Mouse (Mus musculus): ENCODE results near the gene Ep300. TPM values are rescaled to one million over a fixed set of nuclear protein-coding genes. Genes with fewer than 3 reads are reported as not detected.

Ep300 gene
- 24.5 and 27.6 TPM in 2 replicates for polyA plus RNA-seq (2014; fragmentation: Nextera tagmentation; extraction: Ambion mirVana)

DNA sequence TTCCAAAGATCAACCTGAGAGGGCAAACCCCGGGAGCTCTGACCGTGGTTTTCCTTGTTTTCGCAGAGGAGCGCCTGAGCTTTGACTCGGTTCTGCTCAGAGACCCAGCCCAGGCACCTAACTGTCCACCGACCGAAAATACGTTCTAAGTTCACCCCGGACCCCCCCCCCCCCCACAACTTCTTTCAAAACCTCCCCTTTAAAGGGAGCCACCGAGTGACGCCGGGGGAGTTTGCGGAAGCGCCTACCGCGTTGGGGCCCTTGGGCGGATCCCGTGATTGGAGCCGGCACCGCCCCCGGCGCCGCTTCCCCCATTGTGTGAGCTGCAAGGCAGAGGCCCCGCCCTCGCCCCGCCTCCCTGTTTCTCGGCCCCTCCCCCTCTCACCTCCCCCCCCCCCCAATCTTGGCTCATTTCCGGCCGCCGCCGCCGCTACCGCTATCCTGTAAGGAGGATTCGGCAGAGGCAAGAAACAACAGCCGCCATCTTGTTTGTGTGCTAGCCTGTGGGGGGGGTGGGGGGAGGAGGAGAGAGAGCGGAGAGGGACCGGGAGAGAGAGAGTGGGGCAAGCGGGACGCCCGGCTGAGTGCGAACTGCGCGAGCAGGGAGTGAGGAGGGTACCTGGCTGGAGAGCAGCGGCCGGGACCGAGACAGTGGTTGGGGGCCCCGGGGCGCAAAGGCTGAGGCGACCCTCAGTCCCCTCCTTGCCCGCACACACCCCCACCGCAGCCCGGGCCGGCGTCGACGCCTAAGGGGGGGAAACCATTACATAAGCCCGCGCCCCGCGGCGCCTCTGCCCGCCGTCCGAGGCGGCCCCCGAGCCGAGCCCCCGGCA is at the start of gene Ep300:
Ep300 (plus strand) TSS at position 439 of the 833 bp plus-strand sequence.
- Histone ChIP-seq H3K27ac (replicated peaks; ENCODE audit: low read depth, low read length) (peak within 1 kb of the TSS; percentile 100), H3K36me3 (ENCODE audit: control insufficient read depth, insufficient read depth, low read length) (peaks cover 2% of the 10 kb centered on the region), H3K27me3 (ENCODE audit: control insufficient read depth, insufficient read depth, low read length) (no peaks in the 10 kb centered on the region), H3K4me1 (ENCODE audit: control insufficient read depth, insufficient read depth, low read length) (0 out of 2 replicates have a peak, but pooled peaks cover 2% of the 10 kb centered on the region), H3K4me2 (ENCODE audit: low read depth, severe bottlenecking) (peak within 1 kb of the TSS; percentile 70), H3K9me3 (ENCODE audit: control insufficient read depth, low read length) (no peaks in the 10 kb centered on the region), H3K4me3 (ENCODE audit: low read depth, low read length) (peak within 1 kb of the TSS; percentile 98), H3K9ac (ENCODE audit: low read length) (peak within 1 kb of the TSS; percentile 100)
- DNase-seq (ENCODE audit: low spot score) (peak; percentile 98), ATAC-seq (ENCODE audit: insufficient number of reproducible peaks, low FRiP score, low TSS enrichment, low read depth) (peak; percentile 92)
- WGBS, result 0% methylated on average over 64 of the region's 68 CpGs

- Histone ChIP-seq H3K9me3 (ENCODE audit: control insufficient read depth, low read length) (no peaks in the 10 kb centered on the region), H3K4me3 (ENCODE audit: low read depth, low read length) (no peak overlapping the region), H3K36me3 (ENCODE audit: control insufficient read depth, insufficient read depth, low read length) (no peaks in the 10 kb centered on the region), H3K4me2 (ENCODE audit: low read depth, severe bottlenecking) (no peak overlapping the region), H3K9ac (ENCODE audit: low read length) (no peak overlapping the region), H3K27ac (replicated peaks; ENCODE audit: low read depth, low read length) (no peak overlapping the region), H3K4me1 (ENCODE audit: control insufficient read depth, insufficient read depth, low read length) (no peaks in the 10 kb centered on the region), H3K27me3 (ENCODE audit: control insufficient read depth, insufficient read depth, low read length) (no peaks in the 10 kb centered on the region)
- no peak for ATAC-seq (ENCODE audit: insufficient number of reproducible peaks, low FRiP score, low TSS enrichment, low read depth)
- no peak for DNase-seq (ENCODE audit: low spot score)
- 65% methylated on average over 9 of the region's 9 CpGs for WGBS
Measured at GRCm38 (mm10) chr15:81535881-81536351, 49.2 kb upstream of the Ep300 start.

GRCm38 (mm10) chr15:81538149-81538548 is 47.0 kb upstream of the Ep300 start:
- ATAC-seq (ENCODE audit: insufficient number of reproducible peaks, low FRiP score, low TSS enrichment, low read depth) (no peak), DNase-seq (ENCODE audit: low spot score) (no peak)
- H3K36me3 ChIP-seq (ENCODE audit: control insufficient read depth, insufficient read depth, low read length), result no peaks in the 10 kb centered on the region
- H3K27ac ChIP-seq (replicated peaks; ENCODE audit: low read depth, low read length), result no peak overlapping the region
- no peaks in the 10 kb centered on the region for H3K27me3 ChIP-seq (ENCODE audit: control insufficient read depth, insufficient read depth, low read length)
- no peaks in the 10 kb centered on the region for H3K9me3 ChIP-seq (ENCODE audit: control insufficient read depth, low read length)
- no peak overlapping the region for H3K4me2 ChIP-seq (ENCODE audit: low read depth, severe bottlenecking)
- no peak overlapping the region for H3K9ac ChIP-seq (ENCODE audit: low read length)
- no peak overlapping the region for H3K4me3 ChIP-seq (ENCODE audit: low read depth, low read length)
- WGBS, result 81% methylated on average over 4 of the region's 4 CpGs
- no peaks in the 10 kb centered on the region for H3K4me1 ChIP-seq (ENCODE audit: control insufficient read depth, insufficient read depth, low read length)

DNA sequence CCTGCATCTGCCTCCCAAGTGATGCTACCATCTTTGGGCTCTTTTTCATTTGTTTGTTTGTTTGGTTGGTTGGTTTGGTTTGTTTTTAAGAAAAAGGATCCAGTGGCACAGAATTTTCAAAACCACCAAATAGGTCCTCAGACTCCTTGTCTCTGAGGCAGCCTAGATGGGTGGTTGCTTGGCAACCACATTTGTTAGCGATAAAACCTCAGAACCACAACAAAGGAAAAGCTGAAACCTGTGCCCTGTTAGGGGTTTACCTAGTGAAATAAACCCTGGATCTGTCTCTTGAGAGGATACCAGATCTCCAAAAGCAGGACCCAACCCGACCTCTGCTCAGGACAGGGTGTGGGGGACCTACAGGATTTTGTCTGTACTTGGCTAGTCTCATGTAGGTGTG is 45.6 kb upstream of the Ep300 start:
- Histone ChIP-seq H3K36me3 (ENCODE audit: control insufficient read depth, insufficient read depth, low read length) (no peaks in the 10 kb centered on the region), H3K9me3 (ENCODE audit: control insufficient read depth, low read length) (no peaks in the 10 kb centered on the region), H3K4me1 (ENCODE audit: control insufficient read depth, insufficient read depth, low read length) (no peaks in the 10 kb centered on the region), H3K27ac (replicated peaks; ENCODE audit: low read depth, low read length) (no peak overlapping the region), H3K4me3 (ENCODE audit: low read depth, low read length) (no peak overlapping the region), H3K9ac (ENCODE audit: low read length) (no peak overlapping the region), H3K4me2 (ENCODE audit: low read depth, severe bottlenecking) (no peak overlapping the region), H3K27me3 (ENCODE audit: control insufficient read depth, insufficient read depth, low read length) (no peaks in the 10 kb centered on the region)
- DNase-seq (ENCODE audit: low spot score), result no peak
- ATAC-seq (ENCODE audit: insufficient number of reproducible peaks, low FRiP score, low TSS enrichment, low read depth), result no peak
- WGBS, result 80% methylated on average over 2 of the region's 2 CpGs

DNA sequence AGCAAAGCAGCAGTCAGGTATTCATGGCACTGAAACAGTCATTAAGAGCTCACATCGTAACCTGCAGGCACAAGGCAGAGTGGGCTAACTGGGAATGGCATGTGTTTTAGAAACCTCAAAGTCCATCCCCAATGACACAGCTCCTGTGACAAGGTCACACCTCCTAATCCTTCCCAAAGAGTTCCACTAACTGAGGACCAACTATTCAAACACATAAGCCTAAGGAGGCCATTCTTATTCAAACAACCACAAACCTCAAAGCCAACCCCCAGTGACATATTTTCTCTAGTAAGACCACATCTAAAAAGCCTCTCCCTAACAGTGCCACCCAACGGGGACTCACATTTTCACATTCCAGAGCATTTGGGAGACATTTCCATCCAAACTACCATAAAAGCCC is 40.2 kb upstream of the Ep300 start:
- Histone ChIP-seq H3K27ac (replicated peaks; ENCODE audit: low read depth, low read length) (no peak overlapping the region), H3K27me3 (ENCODE audit: control insufficient read depth, insufficient read depth, low read length) (no peaks in the 10 kb centered on the region), H3K4me3 (ENCODE audit: low read depth, low read length) (no peak overlapping the region), H3K9me3 (ENCODE audit: control insufficient read depth, low read length) (no peaks in the 10 kb centered on the region), H3K4me2 (ENCODE audit: low read depth, severe bottlenecking) (no peak overlapping the region), H3K4me1 (ENCODE audit: control insufficient read depth, insufficient read depth, low read length) (no peaks in the 10 kb centered on the region), H3K9ac (ENCODE audit: low read length) (no peak overlapping the region), H3K36me3 (ENCODE audit: control insufficient read depth, insufficient read depth, low read length) (no peaks in the 10 kb centered on the region)
- WGBS, result 87% methylated on average over 2 of the region's 2 CpGs
- no peak for DNase-seq (ENCODE audit: low spot score)
- ATAC-seq (ENCODE audit: insufficient number of reproducible peaks, low FRiP score, low TSS enrichment, low read depth), result no peak

DNA sequence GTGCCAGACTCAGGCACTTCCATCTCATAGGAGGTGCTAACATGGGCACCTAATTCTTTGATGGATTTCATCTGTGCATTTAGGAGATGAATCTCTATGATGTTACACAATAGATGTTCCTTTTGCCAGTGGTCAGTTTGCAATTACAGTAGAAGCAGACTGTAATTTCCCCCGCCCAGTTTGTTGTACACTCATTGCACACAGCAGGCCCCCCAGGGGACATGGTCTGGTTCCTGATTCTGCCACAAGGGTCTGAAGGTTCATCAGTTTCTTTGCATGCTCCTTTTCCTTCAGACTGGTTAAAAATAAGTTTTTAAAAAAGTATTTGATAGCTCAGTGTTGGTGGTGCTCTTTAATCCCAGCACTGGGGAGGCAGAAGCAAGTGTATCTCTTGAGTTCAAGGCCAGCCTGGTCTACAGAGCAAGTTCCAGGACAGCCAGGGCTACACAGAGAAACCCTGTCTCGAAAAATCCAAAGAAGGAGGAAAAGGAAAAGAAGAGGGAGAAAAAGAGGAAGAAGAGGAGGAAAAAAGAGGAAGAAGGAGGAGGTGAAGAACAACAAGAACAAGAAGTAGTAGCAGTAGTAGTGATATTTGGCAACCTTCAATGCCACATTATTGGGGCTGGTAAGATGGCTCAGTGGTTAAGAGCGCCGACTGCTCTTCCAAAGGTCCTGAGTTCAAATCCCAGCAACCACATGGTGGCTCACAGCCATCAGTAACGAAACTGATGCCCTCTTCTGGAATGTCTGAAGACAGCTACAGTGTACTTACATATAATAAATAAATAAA is 39.6 kb upstream of the Ep300 start:
- H3K27me3 ChIP-seq (ENCODE audit: control insufficient read depth, insufficient read depth, low read length), result no peaks in the 10 kb centered on the region
- ATAC-seq (ENCODE audit: insufficient number of reproducible peaks, low FRiP score, low TSS enrichment, low read depth) (no peak), DNase-seq (ENCODE audit: low spot score) (no peak)
- H3K4me2 ChIP-seq (ENCODE audit: low read depth, severe bottlenecking), result no peak overlapping the region
- no peak overlapping the region for H3K9ac ChIP-seq (ENCODE audit: low read length)
- 79% methylated on average over 5 of the region's 5 CpGs for WGBS
- H3K4me3 ChIP-seq (ENCODE audit: low read depth, low read length), result no peak overlapping the region
- H3K27ac ChIP-seq (replicated peaks; ENCODE audit: low read depth, low read length), result no peak overlapping the region
- no peaks in the 10 kb centered on the region for H3K4me1 ChIP-seq (ENCODE audit: control insufficient read depth, insufficient read depth, low read length)
- no peaks in the 10 kb centered on the region for H3K9me3 ChIP-seq (ENCODE audit: control insufficient read depth, low read length)
- H3K36me3 ChIP-seq (ENCODE audit: control insufficient read depth, insufficient read depth, low read length), result no peaks in the 10 kb centered on the region

- no peak overlapping the region for H3K4me2 ChIP-seq (ENCODE audit: low read depth, severe bottlenecking)
- no peak for ATAC-seq (ENCODE audit: insufficient number of reproducible peaks, low FRiP score, low TSS enrichment, low read depth)
Measured at GRCm38 (mm10) chr15:81553455-81553854, 31.7 kb upstream of the Ep300 start.

GRCm38 (mm10) chr15:81554558-81555297 is 30.4 kb upstream of the Ep300 start:
- Histone ChIP-seq H3K4me2 (ENCODE audit: low read depth, severe bottlenecking) (no peak overlapping the region), H3K9me3 (ENCODE audit: control insufficient read depth, low read length) (no peaks in the 10 kb centered on the region), H3K4me3 (ENCODE audit: low read depth, low read length) (no peak overlapping the region), H3K27ac (replicated peaks; ENCODE audit: low read depth, low read length) (no peak overlapping the region), H3K27me3 (ENCODE audit: control insufficient read depth, insufficient read depth, low read length) (no peaks in the 10 kb centered on the region), H3K36me3 (ENCODE audit: control insufficient read depth, insufficient read depth, low read length) (no peaks in the 10 kb centered on the region), H3K4me1 (ENCODE audit: control insufficient read depth, insufficient read depth, low read length) (peaks cover 5% of the 10 kb centered on the region; the same call in 1 of the 2 replicates), H3K9ac (ENCODE audit: low read length) (no peak overlapping the region)
- peak; percentile 63 for DNase-seq (ENCODE audit: low spot score)
- ATAC-seq (ENCODE audit: insufficient number of reproducible peaks, low FRiP score, low TSS enrichment, low read depth), result no peak
- 36% methylated on average over 18 of the region's 18 CpGs for WGBS

More at GRCm38 (mm10) chr15:81553455-81553854, 31.7 kb upstream of the Ep300 start:
- Histone ChIP-seq H3K27ac (replicated peaks; ENCODE audit: low read depth, low read length) (no peak overlapping the region), H3K4me1 (ENCODE audit: control insufficient read depth, insufficient read depth, low read length) (peaks cover 5% of the 10 kb centered on the region; the same call in 1 of the 2 replicates), H3K36me3 (ENCODE audit: control insufficient read depth, insufficient read depth, low read length) (no peaks in the 10 kb centered on the region), H3K9ac (ENCODE audit: low read length) (no peak overlapping the region), H3K9me3 (ENCODE audit: control insufficient read depth, low read length) (no peaks in the 10 kb centered on the region), H3K4me3 (ENCODE audit: low read depth, low read length) (no peak overlapping the region), H3K27me3 (ENCODE audit: control insufficient read depth, insufficient read depth, low read length) (no peaks in the 10 kb centered on the region)
- no peak for DNase-seq (ENCODE audit: low spot score)
- WGBS, result 90% methylated on average over 1 of the region's 1 CpGs

All from limb, embryonic 11.5 days (tissue).